Mouse (Mus musculus) CH12.LX (cell line): ENCODE data around the gene Aebp2.

ENCODE experiments used
- CTCF ChIP-seq, 2 experiments: IDR thresholded peaks in 1 of 2; conservative IDR thresholded peaks in 1 of 2; 2 replicates each; pipeline ENCODE4 v1.5.1; 2011 to 2012; ENCODE audit warnings: low read depth in 2 of 2, low read length in 2 of 2, improper control_type of control experiment in 1 of 2, inconsistent platforms in 1 of 2, mild to moderate bottlenecking in 1 of 2, moderate library complexity in 1 of 2
- TBP ChIP-seq: conservative IDR thresholded peaks from 2 replicates; pipeline ENCODE4 v1.6.1; 2011; ENCODE audit warnings: low read depth, low read length, improper control_type of control experiment

GRCm38 (mm10) chr6:140655451-140655850 lies 33.0 kb downstream of the Aebp2 start:
- TF ChIP-seq CTCF (conservative IDR thresholded peaks at IDR 0.05 in 1 of 2, IDR thresholded peaks at IDR 0.05 in 1 of 2; ENCODE audit: low read depth in 2 of 2, low read length in 2 of 2), result no peak
- no peak for TF ChIP-seq TBP
